In genomic region chr10:90616622-90617021, GRCm38 (mm10) we compare ENCODE assay signal across 28 mouse cellular contexts.
"Had no signal": no experiment of that assay in that cellular context is flagged by ENCODE, and none has a peak within 500 bp of the region (broad histone marks: within the 10 kb centered on the region; RNA-seq: fewer than 3 reads in every experiment).

No protein-coding gene starts in this region.

- ATAC-seq: hindbrain, embryonic 16.5 days; inflammation-experienced regulatory T-cells, adult 6 months; intestine, embryonic 15.5 days; intestine, postnatal 0 days; liver, postnatal 0 days had no signal

- DNase-seq: gastrocnemius, postnatal 14 days; gastrocnemius, postnatal 36 days; heart, adult 11 months; heart, adult 2 months; heart, postnatal 14 days; heart, postnatal 36 days; kidney, adult 18-20 months; kidney, adult 8-10 months; kidney, postnatal 10 days; kidney, postnatal 25 days; kidney, postnatal 4 days; layer of hippocampus, adult 9-11 months; liver, embryonic 13.5 days; liver, postnatal 0 days had no signal

- H3K36me3 ChIP-seq: heart, embryonic 13.5 days; heart, embryonic 15.5 days; hindbrain, embryonic 12.5 days; intestine, embryonic 15.5 days; limb, embryonic 10.5 days; limb, embryonic 12.5 days; liver, embryonic 13.5 days; liver, embryonic 15.5 days had no signal

- H3K27me3 ChIP-seq: heart, embryonic 13.5 days; heart, embryonic 15.5 days; hindbrain, embryonic 12.5 days; intestine, embryonic 15.5 days; limb, embryonic 12.5 days; liver, embryonic 13.5 days; liver, embryonic 15.5 days had no signal

- H3K9ac ChIP-seq: heart, embryonic 13.5 days; heart, embryonic 15.5 days; hindbrain, embryonic 12.5 days; hindbrain, embryonic 14.5 days; intestine, embryonic 15.5 days; limb, embryonic 12.5 days; liver, embryonic 13.5 days; liver, embryonic 15.5 days; liver, postnatal 0 days had no signal

- H3K4me1 ChIP-seq: heart, embryonic 13.5 days; heart, embryonic 15.5 days; intestine, embryonic 15.5 days; limb, embryonic 10.5 days; limb, embryonic 12.5 days; liver, embryonic 13.5 days; liver, embryonic 15.5 days had no signal

- H3K9me3 ChIP-seq: heart, embryonic 13.5 days; heart, embryonic 15.5 days; hindbrain, embryonic 12.5 days; intestine, embryonic 15.5 days; limb, embryonic 10.5 days; limb, embryonic 12.5 days; liver, embryonic 13.5 days; liver, embryonic 15.5 days had no signal

- H3K4me2 ChIP-seq: heart, embryonic 11.5 days; heart, embryonic 13.5 days; heart, embryonic 15.5 days; hindbrain, embryonic 12.5 days; hindbrain, embryonic 14.5 days; intestine, embryonic 15.5 days; limb, embryonic 12.5 days; liver, embryonic 11.5 days; liver, embryonic 13.5 days; liver, embryonic 15.5 days had no signal

- H3K4me3 ChIP-seq: heart, adult 2 months; heart, embryonic 13.5 days; heart, embryonic 15.5 days; hindbrain, embryonic 12.5 days; intestine, embryonic 15.5 days; left cerebral cortex, adult 2 months; limb, embryonic 10.5 days; limb, embryonic 12.5 days; liver, embryonic 13.5 days; liver, embryonic 15.5 days had no signal

- H3K27ac ChIP-seq: heart, adult 2 months; heart, embryonic 13.5 days; heart, embryonic 15.5 days; hindbrain, embryonic 12.5 days; hindbrain, embryonic 14.5 days; intestine, embryonic 15.5 days; left cerebral cortex, adult 2 months; limb, embryonic 10.5 days; limb, embryonic 12.5 days; liver, embryonic 13.5 days; liver, embryonic 15.5 days had no signal
